Comparison of ENCODE assay signal across 9 mouse cellular contexts in genomic region chr15:98791221-98791620, GRCm38 (mm10). TPM values are rescaled to one million over a fixed set of nuclear protein-coding genes. Genes with fewer than 3 reads are reported as not detected.
DNase-seq lines count a peak whose midpoint lies in the region; ATAC-seq and TF ChIP-seq lines count a peak whose summit lies in the region.
"Had no signal": no experiment of that assay in that cellular context is flagged by ENCODE, and none has a peak within 500 bp of the region (broad histone marks: within the 10 kb centered on the region; RNA-seq: fewer than 3 reads in every experiment).

No protein-coding gene starts in this region.

- WGBS in kidney, postnatal 0 days: 2% methylated on average over 12 of the region's 12 CpGs
- 3% methylated on average over 12 of the region's 12 CpGs for WGBS in embryonic facial prominence, embryonic 14.5 days
- WGBS in intestine, postnatal 0 days: 0% methylated on average over 12 of the region's 12 CpGs
- 2% methylated on average over 12 of the region's 12 CpGs for WGBS in neural tube, embryonic 15.5 days

- H3K9me3 ChIP-seq in kidney, postnatal 0 days (replicated peaks; ENCODE audit: low read length): no peaks in the 10 kb centered on the region
- H3K9me3 ChIP-seq in embryonic facial prominence, embryonic 14.5 days (ENCODE audit: control insufficient read depth, low read length): no peaks in the 10 kb centered on the region
- H3K9me3 ChIP-seq in intestine, postnatal 0 days (ENCODE audit: control insufficient read depth): no peaks in the 10 kb centered on the region
- H3K9me3 ChIP-seq in neural tube, embryonic 15.5 days (replicated peaks): no peaks in the 10 kb centered on the region

- H3K9ac ChIP-seq in kidney, postnatal 0 days (ENCODE audit: low read depth, low read length): no peak overlapping the region
- H3K9ac ChIP-seq in embryonic facial prominence, embryonic 14.5 days (ENCODE audit: low read depth, low read length): no peak overlapping the region
- H3K9ac ChIP-seq in intestine, postnatal 0 days (ENCODE audit: low read depth, low read length): no peak overlapping the region
- 0 out of 2 replicates have a peak overlapping the region, but pooled peaks have one; percentile 18 for H3K9ac ChIP-seq in neural tube, embryonic 15.5 days (replicated peaks)

- peak overlapping the region; percentile 35 for H3K4me2 ChIP-seq in kidney, postnatal 0 days (ENCODE audit: low read length)
- H3K4me2 ChIP-seq in embryonic facial prominence, embryonic 14.5 days (ENCODE audit: low read depth, low read length): peak overlapping the region; percentile 29
- H3K4me2 ChIP-seq in intestine, postnatal 0 days (replicated peaks; ENCODE audit: low read depth): peak overlapping the region; percentile 58
- H3K4me2 ChIP-seq in neural tube, embryonic 15.5 days: peak overlapping the region; percentile 44

- TF ChIP-seq CTCF in kidney, postnatal 0 days (IDR thresholded peaks at IDR 0.05; ENCODE audit: low read depth): no peak
- TF ChIP-seq CTCF in intestine, postnatal 0 days (IDR thresholded peaks at IDR 0.05; ENCODE audit: low read depth): no peak

- DNase-seq in kidney, postnatal 0 days (ENCODE audit: low spot score): no peak
- DNase-seq in kidney, postnatal 10 days: no peak
- no peak for DNase-seq in embryonic facial prominence, embryonic 14.5 days (ENCODE audit: low spot score)
- no peak for DNase-seq in natural killer cell, adult 2 months (ENCODE audit: low spot score in 2 of 2)
- DNase-seq in thymus, adult 18-20 months: no peak
- DNase-seq in cerebellum, adult 8-10 months: no peak
- DNase-seq: kidney, postnatal 14 days had no signal

- H3K27ac ChIP-seq in kidney, postnatal 0 days: no peak overlapping the region
- no peak overlapping the region for H3K27ac ChIP-seq in embryonic facial prominence, embryonic 14.5 days (replicated peaks; ENCODE audit: low read depth, low read length)
- H3K27ac ChIP-seq in intestine, postnatal 0 days (ENCODE audit: low read depth, low read length): no peak overlapping the region
- no peak overlapping the region for H3K27ac ChIP-seq in neural tube, embryonic 15.5 days (replicated peaks)

- peaks cover 20% of the 10 kb centered on the region for H3K4me1 ChIP-seq in kidney, postnatal 0 days (replicated peaks; ENCODE audit: insufficient read depth, low read length)
- 0 out of 2 replicates have a peak, but pooled peaks cover 9% of the 10 kb centered on the region for H3K4me1 ChIP-seq in embryonic facial prominence, embryonic 14.5 days (ENCODE audit: control insufficient read depth, insufficient read depth, low read length)
- H3K4me1 ChIP-seq in intestine, postnatal 0 days (replicated peaks; ENCODE audit: control insufficient read depth, insufficient read depth, low read length): peaks cover 4% of the 10 kb centered on the region; the same call in 1 of the 2 replicates
- H3K4me1 ChIP-seq in neural tube, embryonic 15.5 days: peaks cover 38% of the 10 kb centered on the region

- no peaks in the 10 kb centered on the region for H3K36me3 ChIP-seq in kidney, postnatal 0 days (ENCODE audit: insufficient read depth, low read length)
- no peaks in the 10 kb centered on the region for H3K36me3 ChIP-seq in embryonic facial prominence, embryonic 14.5 days (ENCODE audit: control insufficient read depth, insufficient read depth, low read length)
- H3K36me3 ChIP-seq in intestine, postnatal 0 days (ENCODE audit: control insufficient read depth, insufficient read depth): no peaks in the 10 kb centered on the region
- H3K36me3 ChIP-seq in neural tube, embryonic 15.5 days: no peaks in the 10 kb centered on the region

- H3K27me3 ChIP-seq in kidney, postnatal 0 days (ENCODE audit: insufficient read depth, low read length): peaks cover 85% of the 10 kb centered on the region
- peaks cover 94% of the 10 kb centered on the region for H3K27me3 ChIP-seq in embryonic facial prominence, embryonic 14.5 days (replicated peaks; ENCODE audit: control insufficient read depth, insufficient read depth, low read length)
- H3K27me3 ChIP-seq in intestine, postnatal 0 days (replicated peaks; ENCODE audit: control insufficient read depth, insufficient read depth, low read length): peaks cover 90% of the 10 kb centered on the region
- peaks cover 96% of the 10 kb centered on the region for H3K27me3 ChIP-seq in neural tube, embryonic 15.5 days (replicated peaks)

- ATAC-seq in kidney, postnatal 0 days (replicated peaks; ENCODE audit: low FRiP score, low read depth): no peak
- no peak for ATAC-seq in embryonic facial prominence, embryonic 14.5 days (ENCODE audit: low read depth)
- ATAC-seq in intestine, postnatal 0 days: no peak
- ATAC-seq in neural tube, embryonic 15.5 days (ENCODE audit: low FRiP score): no peak

- no peak overlapping the region; the same call in 1 of the 2 replicates for H3K4me3 ChIP-seq in kidney, postnatal 0 days (replicated peaks; ENCODE audit: low read depth, low read length)
- peak overlapping the region; percentile 16; the same call in 1 of the 2 replicates for H3K4me3 ChIP-seq in embryonic facial prominence, embryonic 14.5 days (ENCODE audit: low read depth, low read length)
- H3K4me3 ChIP-seq in intestine, postnatal 0 days (ENCODE audit: low read depth, low read length): peak overlapping the region; percentile 34
- peak overlapping the region; percentile 25 for H3K4me3 ChIP-seq in neural tube, embryonic 15.5 days (replicated peaks)

RNA-seq across cellular contexts. Expression of gene Wnt1, which starts 1.6 kb away (rescaled TPM):
- not detected in 2 replicates for polyA plus RNA-seq in kidney, postnatal 0 days (2015; fragmentation: Nextera tagmentation; extraction: Ambion mirVana)
- 0.10 TPM in 1 of 2 replicates, not detected in the other for polyA plus RNA-seq in embryonic facial prominence, embryonic 14.5 days (2014; fragmentation: Nextera tagmentation; extraction: Ambion mirVana)
- polyA plus RNA-seq in intestine, postnatal 0 days (2015; fragmentation: Nextera tagmentation; extraction: Ambion mirVana): not detected in 2 replicates
- polyA plus RNA-seq in neural tube, embryonic 15.5 days (2015; fragmentation: Nextera tagmentation; extraction: Ambion mirVana): 1.0 and 2.0 TPM in 2 replicates

RNA-seq across cellular contexts. Expression of gene Wnt10b, which starts 13.3 kb away (rescaled TPM):
- not detected in 2 replicates for polyA plus RNA-seq in kidney, postnatal 0 days (2015; fragmentation: Nextera tagmentation; extraction: Ambion mirVana)
- 4.1 and 4.3 TPM in 2 replicates for polyA plus RNA-seq in embryonic facial prominence, embryonic 14.5 days (2014; fragmentation: Nextera tagmentation; extraction: Ambion mirVana)
- polyA plus RNA-seq in intestine, postnatal 0 days (2015; fragmentation: Nextera tagmentation; extraction: Ambion mirVana): 0.08 TPM in 1 of 2 replicates, not detected in the other
- 0.08 and 0.72 TPM in 2 replicates for polyA plus RNA-seq in neural tube, embryonic 15.5 days (2015; fragmentation: Nextera tagmentation; extraction: Ambion mirVana)

RNA-seq across cellular contexts. Expression of gene Ddn, which starts 18.1 kb away (rescaled TPM):
- 4.4 and 6.1 TPM in 2 replicates for polyA plus RNA-seq in kidney, postnatal 0 days (2015; fragmentation: Nextera tagmentation; extraction: Ambion mirVana)
- 0.07 TPM in 1 of 2 replicates, not detected in the other for polyA plus RNA-seq in embryonic facial prominence, embryonic 14.5 days (2014; fragmentation: Nextera tagmentation; extraction: Ambion mirVana)
- 0.07 TPM in 1 of 2 replicates, not detected in the other for polyA plus RNA-seq in intestine, postnatal 0 days (2015; fragmentation: Nextera tagmentation; extraction: Ambion mirVana)
- 0.18 and 0.36 TPM in 2 replicates for polyA plus RNA-seq in neural tube, embryonic 15.5 days (2015; fragmentation: Nextera tagmentation; extraction: Ambion mirVana)

RNA-seq across cellular contexts. Expression of gene Arf3, which starts 28.2 kb away (rescaled TPM):
- 39.0 and 39.6 TPM in 2 replicates for polyA plus RNA-seq in kidney, postnatal 0 days (2015; fragmentation: Nextera tagmentation; extraction: Ambion mirVana)
- polyA plus RNA-seq in embryonic facial prominence, embryonic 14.5 days (2014; fragmentation: Nextera tagmentation; extraction: Ambion mirVana): 33.9 and 34.8 TPM in 2 replicates
- 31.8 and 35.3 TPM in 2 replicates for polyA plus RNA-seq in intestine, postnatal 0 days (2015; fragmentation: Nextera tagmentation; extraction: Ambion mirVana)
- 97.8 TPM in 2 replicates for polyA plus RNA-seq in neural tube, embryonic 15.5 days (2015; fragmentation: Nextera tagmentation; extraction: Ambion mirVana)

RNA-seq across cellular contexts. Expression of gene Prkag1, which starts 40.1 kb away (rescaled TPM):
- polyA plus RNA-seq in kidney, postnatal 0 days (2015; fragmentation: Nextera tagmentation; extraction: Ambion mirVana): 83.1 and 94.5 TPM in 2 replicates
- polyA plus RNA-seq in embryonic facial prominence, embryonic 14.5 days (2014; fragmentation: Nextera tagmentation; extraction: Ambion mirVana): 71.7 and 80.6 TPM in 2 replicates
- 67.0 and 67.3 TPM in 2 replicates for polyA plus RNA-seq in intestine, postnatal 0 days (2015; fragmentation: Nextera tagmentation; extraction: Ambion mirVana)
- polyA plus RNA-seq in neural tube, embryonic 15.5 days (2015; fragmentation: Nextera tagmentation; extraction: Ambion mirVana): 66.4 and 72.9 TPM in 2 replicates
